Comparison of ENCODE assay signal across 22 mouse cellular contexts in genomic region chr5:54200032-54200431, GRCm38 (mm10).
DNase-seq lines count a peak whose midpoint lies in the region; ATAC-seq and TF ChIP-seq lines count a peak whose summit lies in the region.
"Had no signal": no experiment of that assay in that cellular context is flagged by ENCODE, and none has a peak within 500 bp of the region (broad histone marks: within the 10 kb centered on the region; RNA-seq: fewer than 3 reads in every experiment).

No protein-coding gene starts in this region.

- H3K27ac ChIP-seq in kidney, postnatal 0 days, result no peak overlapping the region
- no peak overlapping the region for H3K27ac ChIP-seq in midbrain, embryonic 13.5 days
- H3K27ac ChIP-seq: embryonic facial prominence, embryonic 13.5 days; forebrain, embryonic 12.5 days; heart, adult 2 months; hindbrain, embryonic 12.5 days had no signal

- ATAC-seq in kidney, postnatal 0 days (replicated peaks; ENCODE audit: low FRiP score, low read depth), result no peak
- ATAC-seq in midbrain, embryonic 13.5 days, result no peak
- ATAC-seq: CD4-positive, CD25-positive, alpha-beta regulatory T cell, adult 4 months; forebrain, embryonic 16.5 days had no signal

- peak; percentile 19 for DNase-seq in heart, adult 11 months
- no peak for DNase-seq in heart, adult 9 months (ENCODE audit: low spot score in 2 of 2)
- no peak for DNase-seq in kidney, postnatal 0 days (ENCODE audit: low spot score)
- no peak for DNase-seq in kidney, adult 8-10 months
- DNase-seq in lung, postnatal 36 days, result peak; percentile 16
- no peak for DNase-seq in lung, postnatal 4 days
- DNase-seq: adrenal gland, postnatal 14 days; B cell, adult 2 months; cerebellum, adult 11-12 months; cerebellum, adult 9-10 months; cerebellum, postnatal 25 days; gastrocnemius, postnatal 10 days; heart, adult 2 months; heart, postnatal 10 days; heart, postnatal 4 days had no signal

- H3K9ac ChIP-seq in kidney, postnatal 0 days (ENCODE audit: low read depth, low read length), result no peak overlapping the region
- H3K9ac ChIP-seq in midbrain, embryonic 13.5 days (replicated peaks), result no peak overlapping the region
- H3K9ac ChIP-seq: embryonic facial prominence, embryonic 13.5 days; forebrain, embryonic 12.5 days; hindbrain, embryonic 12.5 days had no signal

- H3K4me2 ChIP-seq in kidney, postnatal 0 days (ENCODE audit: low read length), result peak overlapping the region; percentile 23; the same call in 1 of the 2 replicates
- no peak overlapping the region for H3K4me2 ChIP-seq in midbrain, embryonic 13.5 days (replicated peaks)
- H3K4me2 ChIP-seq: embryonic facial prominence, embryonic 13.5 days; forebrain, embryonic 12.5 days; hindbrain, embryonic 12.5 days had no signal

- H3K36me3 ChIP-seq in kidney, postnatal 0 days (ENCODE audit: insufficient read depth, low read length), result no peaks in the 10 kb centered on the region
- no peaks in the 10 kb centered on the region for H3K36me3 ChIP-seq in midbrain, embryonic 13.5 days
- H3K36me3 ChIP-seq: embryonic facial prominence, embryonic 13.5 days; forebrain, embryonic 12.5 days; G1E; hindbrain, embryonic 12.5 days had no signal

- WGBS in kidney, postnatal 0 days, result 60% methylated on average over 3 of the region's 3 CpGs
- WGBS in midbrain, embryonic 13.5 days, result 63% methylated on average over 3 of the region's 3 CpGs

- H3K4me3 ChIP-seq in kidney, postnatal 0 days (replicated peaks; ENCODE audit: low read depth, low read length), result no peak overlapping the region
- H3K4me3 ChIP-seq in midbrain, embryonic 13.5 days (replicated peaks), result no peak overlapping the region
- H3K4me3 ChIP-seq: embryonic facial prominence, embryonic 13.5 days; forebrain, embryonic 12.5 days; heart, adult 2 months; hindbrain, embryonic 12.5 days had no signal

- no peaks in the 10 kb centered on the region for H3K27me3 ChIP-seq in kidney, postnatal 0 days (ENCODE audit: insufficient read depth, low read length)
- H3K27me3 ChIP-seq in midbrain, embryonic 13.5 days, result no peaks in the 10 kb centered on the region
- H3K27me3 ChIP-seq: embryonic facial prominence, embryonic 13.5 days; forebrain, embryonic 12.5 days; hindbrain, embryonic 12.5 days had no signal

- no peak for TF ChIP-seq CTCF in kidney, postnatal 0 days (IDR thresholded peaks at IDR 0.05; ENCODE audit: low read depth)

- no peaks in the 10 kb centered on the region for H3K4me1 ChIP-seq in kidney, postnatal 0 days (replicated peaks; ENCODE audit: insufficient read depth, low read length)
- peaks cover 14% of the 10 kb centered on the region for H3K4me1 ChIP-seq in midbrain, embryonic 13.5 days (replicated peaks)
- H3K4me1 ChIP-seq: hindbrain, embryonic 12.5 days had no signal

- no peaks in the 10 kb centered on the region for H3K9me3 ChIP-seq in kidney, postnatal 0 days (replicated peaks; ENCODE audit: low read length)
- no peaks in the 10 kb centered on the region for H3K9me3 ChIP-seq in midbrain, embryonic 13.5 days
- H3K9me3 ChIP-seq: embryonic facial prominence, embryonic 13.5 days; forebrain, embryonic 12.5 days; G1E; hindbrain, embryonic 12.5 days had no signal

Comparison
In these comparisons a context has a peak if more than half of its experiments do, and no peak if none do; other contexts are left out.
1. DNase-seq: peak in heart, adult 11 months (single experiment) and lung, postnatal 36 days (single experiment); none in heart, adult 9 months (0 of 2), kidney, postnatal 0 days (single experiment), kidney, adult 8-10 months (0 of 2) and lung, postnatal 4 days (0 of 2).